Mouse (Mus musculus) intestine, embryonic 14.5 days (tissue): ENCODE measurements at regions not wholly inside any gene's neighbourhood (a gene's known extent, or its start where the extent isn't known, plus 50 kb on each side); places are given as distances from the start of the nearest gene placed in this dataset.

Source experiments
- ATAC-seq: fragments of 200-750 bp; cut with Nextera tagmentation; replicated peaks from 2 replicates; pipeline ENCODE4 v1.8.0; 2017; ENCODE audit warnings: low read depth, moderate number of reproducible peaks, moderate TSS enrichment, moderate library complexity; ENCODE audit not compliant: low FRiP score, low TSS enrichment
- DNase-seq: peaks from one replicate; pipeline ENCODE4 v3.0.0-alpha.2; 2018; ENCODE audit warnings: low spot score
- H3K27ac ChIP-seq: fragments of 300-500 bp; sonication (generic); 2 replicates; pipeline ENCODE4 v1.5.1; 2014; ENCODE audit warnings: low read depth, mild to moderate bottlenecking, control low read depth
- H3K27me3 ChIP-seq: fragments of 300-500 bp; sonication (generic); replicated peaks from 2 replicates; pipeline ENCODE4 v1.6.1; 2014; ENCODE audit warnings: low read length, control low read depth; ENCODE audit not compliant: control insufficient read depth, insufficient read depth
- H3K36me3 ChIP-seq: fragments of 300-500 bp; sonication (generic); 2 replicates; pipeline ENCODE4 v1.6.1; 2014; ENCODE audit warnings: low read length, control low read depth; ENCODE audit not compliant: control insufficient read depth, insufficient read depth
- H3K4me1 ChIP-seq: fragments of 300-500 bp; sonication (generic); replicated peaks from 2 replicates; pipeline ENCODE4 v1.6.1; 2014; ENCODE audit warnings: low read length, control low read depth, mixed read lengths; ENCODE audit not compliant: control insufficient read depth, insufficient read depth
- H3K4me2 ChIP-seq: fragments of 300-500 bp; sonication (generic); 2 replicates; pipeline ENCODE4 v1.6.1; 2014; ENCODE audit warnings: low read length
- H3K4me3 ChIP-seq: fragments of 300-500 bp; sonication (generic); 2 replicates; pipeline ENCODE4 v1.5.1; 2014; ENCODE audit warnings: low read depth, low read length, control low read depth, mixed read lengths
- H3K9ac ChIP-seq: fragments of 300-500 bp; sonication (generic); 2 replicates; pipeline ENCODE4 v1.6.1; 2014; ENCODE audit warnings: mild to moderate bottlenecking, low read length
- H3K9me3 ChIP-seq: fragments of 300-500 bp; sonication (generic); 2 replicates; pipeline ENCODE4 v1.6.1; 2016; ENCODE audit warnings: low read length, control low read depth; ENCODE audit not compliant: control insufficient read depth
- WGBS: fragments of 180-500 bp; shearing (Covaris S2); extraction: QIAGEN DNeasy Blood & Tissue Kit; methylation state at CpG from one replicate; pipeline ENCODE4 v1.1.7; 2014; 5-methylcytosine and 5-hydroxymethylcytosine counted together

DNA sequence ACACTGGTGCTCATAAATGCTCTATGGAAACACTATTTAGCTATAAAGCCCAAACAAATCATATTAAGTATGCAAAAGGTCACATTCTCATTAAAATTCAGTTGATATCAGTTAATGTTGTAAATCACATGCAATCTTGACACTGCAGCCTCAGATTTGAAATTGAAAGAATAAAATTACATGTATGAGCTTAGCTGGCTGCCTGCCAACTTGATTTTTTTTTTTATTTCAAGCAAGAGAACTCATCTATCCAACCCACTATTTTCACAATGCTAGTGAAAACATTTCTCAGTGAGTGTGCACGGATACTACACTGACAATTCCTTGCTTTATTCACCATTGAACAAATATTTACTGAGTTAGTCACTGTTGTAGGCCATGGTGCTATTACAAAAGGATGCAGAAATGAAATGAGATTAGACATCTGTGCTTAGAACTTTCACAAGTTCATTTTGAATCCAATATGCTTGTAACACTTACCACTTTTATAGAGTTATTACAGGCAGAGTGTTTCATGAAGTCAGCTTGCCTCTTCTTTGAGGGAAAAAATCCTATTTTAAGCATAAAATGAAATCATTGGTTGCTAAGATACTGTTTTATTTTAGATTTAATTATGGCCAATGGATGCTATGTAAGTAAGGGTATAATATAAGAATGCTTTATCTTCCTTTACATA lies 539.4 kb downstream of the Tmtc2 start:
- no peak overlapping the region for H3K4me2 ChIP-seq
- no peaks in the 10 kb centered on the region for H3K9me3 ChIP-seq
- H3K4me3 ChIP-seq: no peak overlapping the region
- H3K4me1 ChIP-seq: no peaks in the 10 kb centered on the region
- no peak for DNase-seq
- H3K27me3 ChIP-seq: no peaks in the 10 kb centered on the region
- no peak overlapping the region for H3K27ac ChIP-seq
- H3K9ac ChIP-seq: no peak overlapping the region
- ATAC-seq: no peak
- WGBS: 49% methylated on average over 1 of the region's 1 CpGs
- no peaks in the 10 kb centered on the region for H3K36me3 ChIP-seq

GRCm38 (mm10) chr10:105020471-105021120 lies 553.7 kb downstream of the Tmtc2 start:
- H3K4me3 ChIP-seq: no peak overlapping the region
- H3K4me1 ChIP-seq: peaks cover 12% of the 10 kb centered on the region
- peak overlapping the region; percentile 33 for H3K4me2 ChIP-seq
- DNase-seq: peak; percentile 52
- H3K9ac ChIP-seq: no peak overlapping the region
- peak overlapping the region; percentile 74 for H3K27ac ChIP-seq
- no peaks in the 10 kb centered on the region for H3K36me3 ChIP-seq
- no peaks in the 10 kb centered on the region for H3K27me3 ChIP-seq
- peak; percentile 85 for ATAC-seq
- H3K9me3 ChIP-seq: no peaks in the 10 kb centered on the region
- WGBS: 34% methylated on average over 14 of the region's 14 CpGs

GRCm38 (mm10) chr10:105019774-105020470 lies 554.3 kb downstream of the Tmtc2 start:
- H3K36me3 ChIP-seq: no peaks in the 10 kb centered on the region
- peak overlapping the region; percentile 33 for H3K4me2 ChIP-seq

More at GRCm38 (mm10) chr10:105019774-105020470, 554.3 kb downstream of the Tmtc2 start:
- H3K27me3 ChIP-seq: no peaks in the 10 kb centered on the region
- no peak overlapping the region for H3K4me3 ChIP-seq
- H3K9me3 ChIP-seq: no peaks in the 10 kb centered on the region
- H3K27ac ChIP-seq: peak overlapping the region; percentile 74
- 25% methylated on average over 11 of the region's 11 CpGs for WGBS
- DNase-seq (peak; percentile 52), ATAC-seq (peak; percentile 87)
- H3K4me1 ChIP-seq: peaks cover 12% of the 10 kb centered on the region
- no peak overlapping the region for H3K9ac ChIP-seq
